Comparison of ENCODE assay signal across 27 mouse cellular contexts in the genomic region with DNA sequence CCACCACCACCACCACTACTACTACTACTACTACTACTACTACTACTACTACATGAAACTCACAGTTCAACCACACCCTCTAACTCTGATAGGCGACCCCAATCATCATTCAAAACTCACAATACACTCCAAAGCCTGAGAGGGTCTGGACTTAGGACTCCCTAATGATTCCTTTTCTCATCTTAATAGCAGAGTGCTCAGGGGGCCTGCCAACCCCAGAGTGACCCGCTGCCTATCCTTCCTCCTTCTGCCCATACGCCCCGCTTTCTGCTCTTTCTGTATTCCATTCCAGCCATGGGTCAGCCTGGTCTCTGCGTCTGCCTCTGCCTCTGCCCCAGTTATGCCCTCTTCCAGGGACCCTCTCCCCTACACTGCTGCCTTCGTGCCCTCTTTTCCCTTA.
"Had no signal": no experiment of that assay in that cellular context is flagged by ENCODE, and none has a peak within 500 bp of the region (broad histone marks: within the 10 kb centered on the region; RNA-seq: fewer than 3 reads in every experiment).

No protein-coding gene starts in this region.

- H3K36me3 ChIP-seq: embryonic facial prominence, embryonic 10.5 days; embryonic facial prominence, embryonic 12.5 days; embryonic facial prominence, embryonic 13.5 days; embryonic facial prominence, embryonic 15.5 days; forebrain, embryonic 10.5 days; forebrain, embryonic 12.5 days; forebrain, embryonic 15.5 days had no signal

- H3K9ac ChIP-seq: embryonic facial prominence, embryonic 12.5 days; embryonic facial prominence, embryonic 13.5 days; embryonic facial prominence, embryonic 15.5 days; forebrain, embryonic 12.5 days; forebrain, embryonic 13.5 days; forebrain, embryonic 15.5 days; forebrain, postnatal 0 days had no signal

- ATAC-seq: forebrain, embryonic 13.5 days; forebrain, embryonic 14.5 days; forebrain, embryonic 15.5 days; forebrain, embryonic 16.5 days; forebrain, postnatal 0 days had no signal

- H3K4me2 ChIP-seq: embryonic facial prominence, embryonic 12.5 days; embryonic facial prominence, embryonic 13.5 days; embryonic facial prominence, embryonic 15.5 days; forebrain, embryonic 12.5 days; forebrain, embryonic 13.5 days; forebrain, embryonic 15.5 days had no signal

- H3K4me1 ChIP-seq: embryonic facial prominence, embryonic 10.5 days; embryonic facial prominence, embryonic 12.5 days; embryonic facial prominence, embryonic 13.5 days; embryonic facial prominence, embryonic 15.5 days; forebrain, embryonic 10.5 days; forebrain, embryonic 12.5 days; forebrain, embryonic 13.5 days; forebrain, embryonic 15.5 days had no signal

- DNase-seq: cerebellum, adult 2 months; cerebellum, adult 8-10 months; cerebellum, adult 9-10 months; cerebellum, adult 9-11 months; cerebellum, postnatal 10 days; cerebellum, postnatal 14 days; cerebellum, postnatal 25 days; cerebellum, postnatal 36 days; embryo, embryonic 11 days; forebrain, postnatal 0 days; gastrocnemius, adult 2 months; gastrocnemius, postnatal 10 days; gastrocnemius, postnatal 14 days; gastrocnemius, postnatal 25 days; gastrocnemius, postnatal 36 days; heart, adult 2 months had no signal

- H3K27ac ChIP-seq: embryonic facial prominence, embryonic 10.5 days; embryonic facial prominence, embryonic 12.5 days; embryonic facial prominence, embryonic 13.5 days; embryonic facial prominence, embryonic 15.5 days; forebrain, embryonic 10.5 days; forebrain, embryonic 12.5 days; forebrain, embryonic 13.5 days; forebrain, embryonic 15.5 days; gastrocnemius, adult 2 months; heart, adult 2 months had no signal

- H3K27me3 ChIP-seq: embryonic facial prominence, embryonic 12.5 days; embryonic facial prominence, embryonic 13.5 days; embryonic facial prominence, embryonic 15.5 days; forebrain, embryonic 13.5 days; forebrain, embryonic 15.5 days had no signal

- H3K4me3 ChIP-seq: embryonic facial prominence, embryonic 10.5 days; embryonic facial prominence, embryonic 12.5 days; embryonic facial prominence, embryonic 13.5 days; embryonic facial prominence, embryonic 15.5 days; erythroblast, embryonic 14.5 days; forebrain, embryonic 10.5 days; forebrain, embryonic 12.5 days; forebrain, embryonic 13.5 days; forebrain, embryonic 15.5 days; gastrocnemius, adult 2 months; heart, adult 2 months had no signal

- H3K9me3 ChIP-seq: embryonic facial prominence, embryonic 10.5 days; embryonic facial prominence, embryonic 12.5 days; embryonic facial prominence, embryonic 13.5 days; embryonic facial prominence, embryonic 15.5 days; forebrain, embryonic 10.5 days; forebrain, embryonic 12.5 days; forebrain, embryonic 13.5 days; forebrain, embryonic 15.5 days had no signal
